Mouse (Mus musculus) CH12.LX (cell line): ENCODE results near the gene Ttn. TPM values are rescaled to one million over a fixed set of nuclear protein-coding genes. Genes with fewer than 3 reads are reported as not detected.

ENCODE experiments used
- DNase-seq: peaks from one replicate; pipeline ENCODE4 v3.0.0-alpha.2; 2013; ENCODE audit errors: extremely low read depth
- H3K27ac ChIP-seq: 2 replicates; pipeline ENCODE4 v1.5.1; 2012; ENCODE audit warnings: low read depth, mild to moderate bottlenecking, control low read depth, moderate library complexity; ENCODE audit not compliant: insufficient read depth
- H3K27me3 ChIP-seq: replicated peaks from 2 replicates; pipeline ENCODE3; 2012; ENCODE audit warnings: inconsistent platforms
- H3K36me3 ChIP-seq, 2 experiments: replicated peaks in 1 of 2; 2 replicates each; pipeline versions ENCODE3 to v1.6.1; 2012; ENCODE audit warnings: inconsistent platforms in 1 of 2, low read length in 1 of 2, mild to moderate bottlenecking in 1 of 2, mixed read lengths in 1 of 2, moderate library complexity in 1 of 2; ENCODE audit not compliant: control insufficient read depth in 1 of 2, insufficient read depth in 1 of 2
- H3K4me1 ChIP-seq, 2 experiments: 2 replicates each; pipeline ENCODE4 v1.6.1; 2012; ENCODE audit warnings: inconsistent platforms in 1 of 2, moderate library complexity in 1 of 2; ENCODE audit not compliant: insufficient read depth in 2 of 2, control insufficient read depth in 1 of 2
- H3K4me2 ChIP-seq: 2 replicates; pipeline ENCODE4 v1.6.1; 2012; ENCODE audit warnings: low read depth, mild to moderate bottlenecking, control low read depth; ENCODE audit not compliant: poor library complexity, insufficient read depth, severe bottlenecking
- H3K4me3 ChIP-seq, 3 experiments: fragments of 150-350 bp in 1 of 3; sonication (generic) in 1 of 3; replicated peaks in 1 of 3; 2 replicates each; pipeline versions ENCODE3 to v1.5.1; 2011 to 2012; ENCODE audit warnings: low read depth in 2 of 3, low read length in 2 of 3, mild to moderate bottlenecking in 2 of 3, moderate library complexity in 2 of 3, control low read depth in 1 of 3, improper control_type of control experiment in 1 of 3, inconsistent platforms in 1 of 3, mixed read lengths in 1 of 3; ENCODE audit not compliant: poor library complexity in 1 of 3
- H3K79me2 ChIP-seq: replicated peaks from 2 replicates; pipeline ENCODE4 v1.6.1; 2012; ENCODE audit warnings: mild to moderate bottlenecking, moderate library complexity; ENCODE audit not compliant: control insufficient read depth, poor library complexity, insufficient read depth, severe bottlenecking; ENCODE audit errors: extremely low read depth
- H3K9ac ChIP-seq: 2 replicates; pipeline ENCODE4 v1.6.1; 2012; ENCODE audit warnings: low read depth, mild to moderate bottlenecking, control low read depth, moderate library complexity; ENCODE audit not compliant: insufficient read depth
- H3K9me3 ChIP-seq: replicated peaks from 2 replicates; pipeline ENCODE3; 2012; ENCODE audit warnings: low read length, inconsistent platforms, mixed read lengths
- CHD1 ChIP-seq: IDR thresholded peaks from 2 replicates; pipeline ENCODE4 v1.6.1; 2012; ENCODE audit warnings: low read depth, low read length, improper control_type of control experiment, inconsistent platforms
- CHD2 ChIP-seq: IDR thresholded peaks from 2 replicates; pipeline ENCODE4 v1.6.1; 2011; ENCODE audit warnings: low read length, improper control_type of control experiment
- CTCF ChIP-seq, 2 experiments: IDR thresholded peaks in 1 of 2; conservative IDR thresholded peaks in 1 of 2; 2 replicates each; pipeline ENCODE4 v1.5.1; 2011 to 2012; ENCODE audit warnings: low read depth in 2 of 2, low read length in 2 of 2, improper control_type of control experiment in 1 of 2, inconsistent platforms in 1 of 2, mild to moderate bottlenecking in 1 of 2, moderate library complexity in 1 of 2
- ELF1 ChIP-seq: IDR thresholded peaks from 2 replicates; pipeline ENCODE4 v1.6.1; 2014; ENCODE audit warnings: low read depth, mild to moderate bottlenecking, inconsistent platforms, low read length, improper control_type of control experiment
- EP300 ChIP-seq: IDR thresholded peaks from 2 replicates; pipeline ENCODE4 v1.6.1; 2011; ENCODE audit warnings: low read length, improper control_type of control experiment
- ETS1 ChIP-seq: conservative IDR thresholded peaks from 2 replicates; pipeline ENCODE4 v1.6.1; 2012; ENCODE audit warnings: low read depth, mild to moderate bottlenecking, inconsistent platforms, low read length, improper control_type of control experiment, moderate library complexity
- HCFC1 ChIP-seq: IDR thresholded peaks from 2 replicates; pipeline ENCODE4 v1.6.1; 2012; ENCODE audit warnings: low read depth, mild to moderate bottlenecking, inconsistent platforms, low read length, improper control_type of control experiment
- JUN ChIP-seq: IDR thresholded peaks from 2 replicates; pipeline ENCODE4 v1.6.1; 2011; ENCODE audit warnings: low read depth, mild to moderate bottlenecking, low read length, improper control_type of control experiment, moderate library complexity; ENCODE audit not compliant: insufficient read depth
- KAT2A ChIP-seq: IDR thresholded peaks from 2 replicates; pipeline ENCODE4 v1.6.1; 2012; ENCODE audit warnings: low read length, improper control_type of control experiment, inconsistent platforms; ENCODE audit not compliant: insufficient replicate concordance
- MEF2A ChIP-seq: IDR thresholded peaks from 2 replicates; pipeline ENCODE4 v1.6.1; 2014; ENCODE audit warnings: low read depth, mild to moderate bottlenecking, inconsistent platforms, low read length, improper control_type of control experiment, borderline replicate concordance
- MYC ChIP-seq: IDR thresholded peaks from 2 replicates; pipeline ENCODE4 v1.6.1; 2011; ENCODE audit warnings: low read depth, mild to moderate bottlenecking, improper control_type of control experiment, low read length
- PAX5 ChIP-seq: IDR thresholded peaks from 2 replicates; pipeline ENCODE4 v1.6.1; 2012; ENCODE audit warnings: low read length, inconsistent platforms, mixed read lengths
- POLR2AphosphoS2 ChIP-seq: IDR thresholded peaks from 2 replicates; pipeline ENCODE4 v1.6.1; 2011; ENCODE audit warnings: low read depth, low read length, improper control_type of control experiment
- RAD21 ChIP-seq: IDR thresholded peaks from 2 replicates; pipeline ENCODE4 v1.6.1; 2011; ENCODE audit warnings: low read depth, mild to moderate bottlenecking, low read length, improper control_type of control experiment, moderate library complexity
- RCOR1 ChIP-seq: conservative IDR thresholded peaks from 2 replicates; pipeline ENCODE4 v1.6.1; 2012; ENCODE audit warnings: low read depth, mild to moderate bottlenecking, inconsistent platforms, low read length, improper control_type of control experiment
- SMC3 ChIP-seq: IDR thresholded peaks from 2 replicates; pipeline ENCODE4 v1.6.1; 2011; ENCODE audit warnings: low read depth, low read length, improper control_type of control experiment
- ZC3H11A ChIP-seq: IDR thresholded peaks from 2 replicates; pipeline ENCODE4 v1.6.1; 2012; ENCODE audit warnings: low read depth, mild to moderate bottlenecking, inconsistent platforms, low read length, improper control_type of control experiment
- ZMIZ1 ChIP-seq: IDR thresholded peaks from 2 replicates; pipeline ENCODE4 v1.6.1; 2012; ENCODE audit warnings: low read depth, mild to moderate bottlenecking, inconsistent platforms, low read length, improper control_type of control experiment
- ZNF384 ChIP-seq: IDR thresholded peaks from 2 replicates; pipeline ENCODE4 v1.6.1; 2012; ENCODE audit warnings: low read depth, low read length, improper control_type of control experiment, inconsistent platforms
- dilution Hi-C: fragments of 300-500 bp; cut with MboI; formaldehyde crosslinking; loops from 2 replicates; pipeline ENCODE4 v1.14.3; 2020; ENCODE audit warnings: low sequenced_read_pairs; ENCODE audit not compliant: extremely low pct_unique_long_range_greater_than_20kb, extremely low pct_ligation_motif_present
- in situ Hi-C: fragments of 300-500 bp; cut with MboI; formaldehyde crosslinking; loops from 3 replicates; pipeline ENCODE4 v1.14.3; 2019; ENCODE audit warnings: low sequenced_read_pairs, low pct_ligation_motif_present, low pct_unique_long_range_greater_than_20kb, mixed read lengths
- polyA plus RNA-seq: library from polyadenylated mRNA; unstranded; fragments of >175 nt; gene quantifications from 2 replicates; pipeline ENCODE4 v1.2.1, GENCODE M21; 2012; ENCODE audit warnings: low read depth; ENCODE audit not compliant: insufficient read length
- total RNA-seq, 2 experiments: library from RNA; depleted of rRNA; stranded (reverse); fragments of 300-350 nt in 1 of 2; fragments of >200 nt in 1 of 2; gene quantifications; 2 replicates each; pipeline ENCODE4 v1.2.3; 2012 to 2014

Ttn gene
- total and polyA plus RNA-seq, 3 experiments: 0.23 to 4.2 (median 0.60) TPM

DNA sequence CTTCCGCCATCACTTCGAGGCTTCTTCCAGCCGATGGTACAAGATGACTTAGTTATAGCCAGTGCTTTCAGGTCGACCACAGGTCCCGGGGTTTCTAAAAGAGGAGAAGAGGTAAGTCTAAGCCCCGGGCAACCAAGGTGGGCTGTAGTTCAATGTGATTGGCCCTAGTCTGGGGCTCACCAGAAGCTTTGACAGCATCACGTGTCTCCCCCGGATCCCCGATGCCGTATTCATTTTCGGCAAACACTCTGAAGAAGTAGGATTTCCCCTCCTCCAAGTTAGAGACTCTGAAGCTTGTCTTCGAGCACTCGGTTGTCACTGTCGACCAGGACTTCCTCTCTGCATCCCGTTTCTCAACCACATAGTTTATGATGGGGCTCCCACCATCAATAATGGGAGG, 225.9 kb downstream of the Ttn start:
- H3K79me2 ChIP-seq: no peaks in the 10 kb centered on the region
- in situ Hi-C loops (no loop called here), dilution Hi-C loops (no loop called here)
- no peak for DNase-seq
- H3K9ac ChIP-seq: no peak overlapping the region
- H3K27me3 ChIP-seq: no peaks in the 10 kb centered on the region
- H3K4me3 ChIP-seq: no peak overlapping the region
- no peak overlapping the region for H3K4me2 ChIP-seq
- no peaks in the 10 kb centered on the region for H3K4me1 ChIP-seq
- no peak overlapping the region for H3K27ac ChIP-seq
- TF ChIP-seq ZC3H11A (no peak), JUN (no peak), MYC (no peak), ELF1 (no peak), PAX5 (no peak), ETS1 (no peak), RCOR1 (no peak), HCFC1 (no peak), ZMIZ1 (no peak), EP300 (no peak), CHD2 (no peak), SMC3 (no peak)
- H3K36me3 ChIP-seq: peaks cover 77 to 81% of the 10 kb centered on the region in 2 experiments
- H3K9me3 ChIP-seq: peaks cover 16% of the 10 kb centered on the region

DNA sequence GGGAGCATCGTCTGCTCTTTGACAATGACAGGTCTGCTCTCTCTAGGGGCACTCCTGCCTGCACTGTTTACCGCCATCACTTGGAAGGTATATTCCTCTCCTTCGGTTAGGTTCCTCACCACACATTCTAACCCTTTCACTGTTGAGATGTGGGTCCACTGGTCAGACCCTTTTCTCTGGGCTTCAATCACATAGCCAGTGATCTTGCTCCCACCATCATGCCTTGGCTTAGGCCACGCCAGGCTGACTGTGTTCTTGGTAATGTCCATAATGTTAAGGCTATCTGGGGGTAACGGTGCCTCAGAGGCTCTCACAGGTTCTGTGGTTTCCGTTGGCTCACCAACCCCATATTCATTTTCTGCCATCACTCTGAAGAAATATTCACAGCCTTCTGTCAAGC, 230.4 kb downstream of the Ttn start:
- Histone ChIP-seq H3K36me3 (peaks cover 55 to 62% of the 10 kb centered on the region in 2 experiments), H3K4me1 (no peaks in the 10 kb centered on the region), H3K79me2 (no peaks in the 10 kb centered on the region), H3K9me3 (peaks cover 45% of the 10 kb centered on the region), H3K27ac (no peak overlapping the region), H3K4me3 (no peak overlapping the region), H3K9ac (no peak overlapping the region), H3K27me3 (no peaks in the 10 kb centered on the region), H3K4me2 (no peak overlapping the region)
- no peak for DNase-seq
- in situ Hi-C loops: no loop called here
- no peak for TF ChIP-seq MEF2A
- TF ChIP-seq RAD21: no peak
- TF ChIP-seq ZNF384: no peak
- TF ChIP-seq CTCF (conservative IDR thresholded peaks at IDR 0.05 in 1 of 2, IDR thresholded peaks at IDR 0.05 in 1 of 2; ENCODE audit: low read depth in 2 of 2, low read length in 2 of 2): no peak
- TF ChIP-seq KAT2A: no peak
- TF ChIP-seq ZC3H11A: no peak
- TF ChIP-seq CHD1: no peak
- no peak for TF ChIP-seq EP300
- TF ChIP-seq SMC3: no peak
- TF ChIP-seq POLR2AphosphoS2: no peak
- TF ChIP-seq CHD2: no peak
- dilution Hi-C loops: no loop called here
